In genomic region chr7:34234610-34235561, GRCm38 (mm10) we compare ENCODE assay signal across 7 mouse cellular contexts. TPM values are rescaled to one million over a fixed set of nuclear protein-coding genes. Genes with fewer than 3 reads are reported as not detected.
DNase-seq lines count a peak whose midpoint lies in the region; ATAC-seq and TF ChIP-seq lines count a peak whose summit lies in the region.

No protein-coding gene starts in this region.

- 0 out of 2 replicates have a peak, but pooled peaks have one; percentile 0 for ATAC-seq in lung, embryonic 14.5 days (ENCODE audit: insufficient read depth)
- no peak for ATAC-seq in hindbrain, embryonic 14.5 days (ENCODE audit: low FRiP score)
- peak; percentile 0; the same call in 1 of the 2 replicates for ATAC-seq in midbrain, postnatal 0 days (ENCODE audit: low FRiP score)

- peak; percentile 63 for DNase-seq in lung, embryonic 14.5 days
- DNase-seq in lung, postnatal 25 days (ENCODE audit: low spot score), result no peak
- DNase-seq in hindbrain, embryonic 14.5 days (ENCODE audit: low spot score), result no peak
- DNase-seq in midbrain, postnatal 0 days (ENCODE audit: low spot score), result no peak
- no peak for DNase-seq in layer of hippocampus, adult 8-10 months (ENCODE audit: low spot score in 2 of 2)
- DNase-seq in ovary, postnatal 14 days (ENCODE audit: low spot score), result no peak

- H3K4me1 ChIP-seq in lung, embryonic 14.5 days (ENCODE audit: insufficient read depth), result peaks cover 7% of the 10 kb centered on the region; the same call in 1 of the 2 replicates
- peaks cover 1% of the 10 kb centered on the region; the same call in 1 of the 2 replicates for H3K4me1 ChIP-seq in cortical plate, adult 2 months (ENCODE audit: control insufficient read depth, insufficient read depth, low read length)
- H3K4me1 ChIP-seq in hindbrain, embryonic 14.5 days (replicated peaks; ENCODE audit: control insufficient read depth, insufficient read depth, low read length), result peaks cover 15% of the 10 kb centered on the region
- no peaks in the 10 kb centered on the region for H3K4me1 ChIP-seq in midbrain, postnatal 0 days (ENCODE audit: insufficient read depth, low read length)

- TF ChIP-seq POLR2A in cortical plate, adult 2 months (IDR thresholded peaks at IDR 0.05; ENCODE audit: extremely low read depth, insufficient read depth, low read length), result 0 out of 2 replicates have a peak, but pooled peaks have one; percentile 2

- H3K27ac ChIP-seq in lung, embryonic 14.5 days (ENCODE audit: low read depth), result peak overlapping the region; percentile 97
- H3K27ac ChIP-seq in cortical plate, adult 2 months (ENCODE audit: insufficient read depth, low read length), result peak overlapping the region; percentile 81
- peak overlapping the region; percentile 88 for H3K27ac ChIP-seq in hindbrain, embryonic 14.5 days
- peak overlapping the region; percentile 85 for H3K27ac ChIP-seq in midbrain, postnatal 0 days (ENCODE audit: low read depth, low read length)

- TF ChIP-seq CTCF in lung, embryonic 14.5 days (IDR thresholded peaks at IDR 0.05; ENCODE audit: low read depth), result no peak
- no peak for TF ChIP-seq CTCF in cortical plate, adult 2 months (IDR thresholded peaks at IDR 0.05; ENCODE audit: extremely low read depth, insufficient read depth, low read length)
- no peak for TF ChIP-seq CTCF in midbrain, postnatal 0 days (IDR thresholded peaks at IDR 0.05)

- peak overlapping the region; percentile 71 for H3K4me2 ChIP-seq in lung, embryonic 14.5 days
- H3K4me2 ChIP-seq in hindbrain, embryonic 14.5 days (replicated peaks), result peak overlapping the region; percentile 66
- peak overlapping the region; percentile 61 for H3K4me2 ChIP-seq in midbrain, postnatal 0 days (ENCODE audit: low read depth, low read length, poor library complexity, severe bottlenecking)

- H3K36me3 ChIP-seq in lung, embryonic 14.5 days (ENCODE audit: insufficient read depth), result peaks cover 39% of the 10 kb centered on the region
- H3K36me3 ChIP-seq in hindbrain, embryonic 14.5 days (replicated peaks; ENCODE audit: control insufficient read depth, insufficient read depth), result peaks cover 36% of the 10 kb centered on the region
- H3K36me3 ChIP-seq in midbrain, postnatal 0 days (ENCODE audit: insufficient read depth, low read length), result peaks cover 24% of the 10 kb centered on the region

- peak overlapping the region; percentile 60 for H3K9ac ChIP-seq in lung, embryonic 14.5 days
- peak overlapping the region; percentile 59 for H3K9ac ChIP-seq in hindbrain, embryonic 14.5 days
- peak overlapping the region; percentile 51 for H3K9ac ChIP-seq in midbrain, postnatal 0 days (replicated peaks; ENCODE audit: low read length, poor library complexity, severe bottlenecking)

- H3K9me3 ChIP-seq in lung, embryonic 14.5 days (ENCODE audit: low read depth, low read length), result no peaks in the 10 kb centered on the region
- H3K9me3 ChIP-seq in hindbrain, embryonic 14.5 days (ENCODE audit: control insufficient read depth, low read length), result no peaks in the 10 kb centered on the region
- H3K9me3 ChIP-seq in midbrain, postnatal 0 days (ENCODE audit: low read length), result no peaks in the 10 kb centered on the region

- peak overlapping the region; percentile 45 for H3K4me3 ChIP-seq in lung, embryonic 14.5 days (ENCODE audit: low read depth, low read length)
- H3K4me3 ChIP-seq in cortical plate, adult 2 months (ENCODE audit: insufficient read depth, low read length), result peak overlapping the region; percentile 37
- H3K4me3 ChIP-seq in hindbrain, embryonic 14.5 days (replicated peaks; ENCODE audit: low read length), result peak overlapping the region; percentile 46
- H3K4me3 ChIP-seq in midbrain, postnatal 0 days (ENCODE audit: low read depth, low read length), result peak overlapping the region; percentile 39

- WGBS in lung, embryonic 14.5 days, result under 1% methylated on average over 17 of the region's 17 CpGs
- 2% methylated on average over 17 of the region's 17 CpGs for WGBS in hindbrain, embryonic 14.5 days
- 2% methylated on average over 17 of the region's 17 CpGs for WGBS in midbrain, postnatal 0 days

- H3K27me3 ChIP-seq in lung, embryonic 14.5 days (ENCODE audit: insufficient read depth, low read length), result no peaks in the 10 kb centered on the region
- H3K27me3 ChIP-seq in hindbrain, embryonic 14.5 days (ENCODE audit: control insufficient read depth, insufficient read depth, low read length), result no peaks in the 10 kb centered on the region
- H3K27me3 ChIP-seq in midbrain, postnatal 0 days (ENCODE audit: insufficient read depth, low read length), result no peaks in the 10 kb centered on the region

RNA-seq across cellular contexts. Expression of gene Gpi1, which starts 4.8 kb away (rescaled TPM):
- polyA plus RNA-seq in lung, embryonic 14.5 days (2014; fragmentation: Nextera tagmentation; extraction: Ambion mirVana), result 260 and 268 TPM in 2 replicates
- 708 and 714 TPM in 2 replicates for polyA plus RNA-seq in cortical plate, adult 2 months (2012; rRNA removed)
- 265 and 302 TPM in 2 replicates for polyA plus RNA-seq in hindbrain, embryonic 14.5 days (2014; fragmentation: Nextera tagmentation; extraction: Ambion mirVana)
- 300 and 325 TPM in 2 replicates for total RNA-seq in midbrain, postnatal 0 days (2014; rRNA removed)
- polyA plus RNA-seq in midbrain, postnatal 0 days (2015; fragmentation: Nextera tagmentation; extraction: Ambion mirVana), result 357 and 374 TPM in 2 replicates
- total RNA-seq in layer of hippocampus, adult 8-10 months (2022), result 100 to 1,000 TPM; 765 to 848 (median 808) TPM

RNA-seq across cellular contexts. Expression of gene Gm6096, which starts 16.0 kb away (rescaled TPM):
- polyA plus RNA-seq in lung, embryonic 14.5 days (2014; fragmentation: Nextera tagmentation; extraction: Ambion mirVana), result 0.88 TPM in 1 of 2 replicates, not detected in the other
- not detected in 2 replicates for polyA plus RNA-seq in cortical plate, adult 2 months (2012; rRNA removed)
- 0.77 and 1.0 TPM in 2 replicates for polyA plus RNA-seq in hindbrain, embryonic 14.5 days (2014; fragmentation: Nextera tagmentation; extraction: Ambion mirVana)
- not detected in 2 replicates for total RNA-seq in midbrain, postnatal 0 days (2014; rRNA removed)
- not detected in 2 replicates for polyA plus RNA-seq in midbrain, postnatal 0 days (2015; fragmentation: Nextera tagmentation; extraction: Ambion mirVana)
- not detected for total RNA-seq in layer of hippocampus, adult 8-10 months (2022)

RNA-seq across cellular contexts. Expression of gene Pdcd2l, which starts 38.4 kb away (rescaled TPM):
- polyA plus RNA-seq in lung, embryonic 14.5 days (2014; fragmentation: Nextera tagmentation; extraction: Ambion mirVana), result 53.7 and 54.1 TPM in 2 replicates
- 28.3 and 30.5 TPM in 2 replicates for polyA plus RNA-seq in cortical plate, adult 2 months (2012; rRNA removed)
- 63.8 and 68.9 TPM in 2 replicates for polyA plus RNA-seq in hindbrain, embryonic 14.5 days (2014; fragmentation: Nextera tagmentation; extraction: Ambion mirVana)
- 35.0 and 39.7 TPM in 2 replicates for total RNA-seq in midbrain, postnatal 0 days (2014; rRNA removed)
- 64.4 and 68.0 TPM in 2 replicates for polyA plus RNA-seq in midbrain, postnatal 0 days (2015; fragmentation: Nextera tagmentation; extraction: Ambion mirVana)
- total RNA-seq in layer of hippocampus, adult 8-10 months (2022), result 10 to 100 TPM; 22.8 to 28.3 (median 24.4) TPM
